Mouse (Mus musculus) macrophage (primary cell): Measurements from ENCODE around the gene Tbl1xr1. TPM values are rescaled to one million over a fixed set of nuclear protein-coding genes. Genes with fewer than 3 reads are reported as not detected.

Experiments used
- H3K27ac ChIP-seq: fragments of 350-480 bp; formaldehyde crosslinking; 2 replicates; pipeline ENCODE4 v1.9.0; 2021
- H3K36me3 ChIP-seq: fragments of 350-480 bp; formaldehyde crosslinking; 2 replicates; pipeline ENCODE4 v1.9.0; 2021; ENCODE audit errors: inconsistent target
- H3K4me3 ChIP-seq: fragments of 350-480 bp; formaldehyde crosslinking; 2 replicates; pipeline ENCODE4 v1.9.0; 2021; ENCODE audit errors: inconsistent target
- H3K79me2 ChIP-seq: fragments of 350-480 bp; formaldehyde crosslinking; 2 replicates; pipeline ENCODE4 v1.9.0; 2021; ENCODE audit errors: inconsistent target
- WGBS: methylation state at CpG from one replicate; pipeline ENCODE4 v1.1.7; 2026; ENCODE audit warnings: inconsistent platforms; ENCODE audit not compliant: missing documents; 5-methylcytosine and 5-hydroxymethylcytosine counted together
- polyA plus RNA-seq: library from polyadenylated mRNA; stranded (reverse); fragments of 250-400 nt; gene quantifications from 3 replicates; pipeline ENCODE4 v1.2.4, GENCODE M21; 2018; ENCODE audit warnings: inconsistent platforms

Gene Tbl1xr1
- polyA plus RNA-seq, 1 experiment from 2014 or later: 19.1 TPM

DNA sequence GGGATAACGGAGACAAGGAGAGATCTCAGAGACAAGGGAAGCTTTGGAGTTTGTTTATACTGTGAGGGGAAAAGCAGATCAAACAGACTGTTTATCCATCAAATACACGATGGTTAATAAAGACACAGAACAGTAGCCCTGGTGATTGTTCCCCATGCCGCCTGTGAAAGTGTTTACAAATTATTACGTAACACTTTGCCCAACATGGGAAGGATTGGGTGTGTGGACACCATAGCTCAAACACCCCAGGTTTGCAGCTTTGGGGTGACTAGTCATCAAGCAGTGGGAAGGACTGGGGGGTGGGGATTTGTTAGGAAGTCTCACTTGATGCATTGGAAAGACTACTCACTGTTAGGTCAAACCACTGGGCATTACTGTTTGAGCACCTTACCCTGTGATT lies 103.6 kb downstream of the Tbl1xr1 start:
- no peaks in the 10 kb centered on the region for H3K36me3 ChIP-seq
- peaks cover 74% of the 10 kb centered on the region for H3K79me2 ChIP-seq
- no peak overlapping the region for H3K4me3 ChIP-seq
- WGBS: 68% methylated on average over 3 of the region's 4 CpGs
- no peak overlapping the region for H3K27ac ChIP-seq

- no peaks in the 10 kb centered on the region for H3K36me3 ChIP-seq
- no peak overlapping the region for H3K27ac ChIP-seq
- WGBS: 100% methylated on average over 2 of the region's 2 CpGs
- H3K4me3 ChIP-seq: no peak overlapping the region
- H3K79me2 ChIP-seq: peaks cover 73% of the 10 kb centered on the region
Observed at GRCm38 (mm10) chr3:22181026-22181425, 104.6 kb downstream of the Tbl1xr1 start.

- Histone ChIP-seq H3K4me3 (no peak overlapping the region), H3K36me3 (peaks cover 4% of the 10 kb centered on the region; the same call in 1 of the 2 replicates), H3K79me2 (peaks cover 45% of the 10 kb centered on the region; the same call in 1 of the 2 replicates), H3K27ac (no peak overlapping the region)
- WGBS: 86% methylated on average over 4 of the region's 4 CpGs
Observed at GRCm38 (mm10) chr3:22185265-22185664, 108.8 kb downstream of the Tbl1xr1 start.

DNA sequence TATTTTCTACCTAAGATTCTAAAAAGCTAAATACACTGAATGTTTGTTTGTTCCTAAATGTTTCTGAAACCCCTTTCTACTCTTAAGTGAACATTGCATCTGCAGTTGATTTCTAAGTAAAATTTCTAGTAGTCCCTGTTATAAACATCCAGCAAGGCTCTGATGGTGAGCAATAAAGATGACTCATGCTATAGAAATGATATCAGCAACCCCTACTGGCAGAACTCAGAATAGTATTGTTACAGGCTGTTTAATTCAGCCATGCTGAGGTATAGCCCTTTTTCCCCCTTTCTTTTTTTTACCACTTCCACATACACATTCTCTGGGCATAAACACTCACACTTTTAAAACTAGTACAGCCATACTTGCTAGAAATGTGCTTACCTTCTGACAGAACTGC lies 114.0 kb downstream of the Tbl1xr1 start:
- Histone ChIP-seq H3K36me3 (peaks cover 55% of the 10 kb centered on the region), H3K27ac (no peak overlapping the region), H3K4me3 (no peak overlapping the region), H3K79me2 (peaks cover 17% of the 10 kb centered on the region; the same call in 1 of the 2 replicates)

- Histone ChIP-seq H3K27ac (no peak overlapping the region), H3K36me3 (peaks cover 75% of the 10 kb centered on the region), H3K79me2 (peaks cover under 1% of the 10 kb centered on the region; the same call in 1 of the 2 replicates), H3K4me3 (no peak overlapping the region)
- WGBS: 97% methylated on average over 5 of the region's 5 CpGs
Observed at GRCm38 (mm10) chr3:22192931-22193330, 116.5 kb downstream of the Tbl1xr1 start.

GRCm38 (mm10) chr3:22194185-22194856 lies 117.9 kb downstream of the Tbl1xr1 start:
- Histone ChIP-seq H3K4me3 (no peak overlapping the region), H3K36me3 (peaks cover 85% of the 10 kb centered on the region), H3K27ac (no peak overlapping the region), H3K79me2 (no peaks in the 10 kb centered on the region)
- 91% methylated on average over 7 of the region's 7 CpGs for WGBS

DNA sequence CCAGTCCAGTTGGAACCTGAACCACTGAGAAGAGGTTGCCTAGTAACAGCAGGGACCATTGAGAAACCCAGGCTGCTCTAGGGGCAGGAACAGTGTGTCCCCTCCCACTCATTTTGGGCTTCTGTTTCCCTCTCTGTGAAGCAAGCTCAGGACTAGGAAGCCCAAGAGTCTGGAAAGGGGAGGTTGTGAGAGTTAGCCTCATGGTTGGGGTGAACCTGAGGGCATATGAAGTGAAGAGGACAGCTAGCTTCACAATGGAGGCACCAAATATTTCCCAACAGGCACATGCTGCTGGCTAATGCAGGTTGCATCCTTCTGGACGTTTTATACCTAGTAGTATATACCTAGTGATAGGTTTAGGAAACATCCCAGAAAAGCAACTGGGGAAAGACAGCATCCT lies 122.3 kb downstream of the Tbl1xr1 start:
- Histone ChIP-seq H3K79me2 (no peaks in the 10 kb centered on the region), H3K36me3 (peaks cover 84% of the 10 kb centered on the region), H3K27ac (no peak overlapping the region), H3K4me3 (no peak overlapping the region)
- 100% methylated on average over 1 of the region's 1 CpGs for WGBS

GRCm38 (mm10) chr3:22204186-22204585 lies 127.7 kb downstream of the Tbl1xr1 start:
- 95% methylated on average over 3 of the region's 3 CpGs for WGBS
- no peaks in the 10 kb centered on the region for H3K79me2 ChIP-seq
- H3K27ac ChIP-seq: no peak overlapping the region
- peaks cover 62% of the 10 kb centered on the region for H3K36me3 ChIP-seq
- no peak overlapping the region for H3K4me3 ChIP-seq

- no peak overlapping the region for H3K27ac ChIP-seq
- H3K4me3 ChIP-seq: no peak overlapping the region
- no peaks in the 10 kb centered on the region for H3K36me3 ChIP-seq
- H3K79me2 ChIP-seq: no peaks in the 10 kb centered on the region
- WGBS: 80% methylated on average over 2 of the region's 2 CpGs
Observed at GRCm38 (mm10) chr3:22221557-22221956, 145.1 kb downstream of the Tbl1xr1 start.

- WGBS: 74% methylated on average over 12 of the region's 12 CpGs
- Histone ChIP-seq H3K79me2 (no peaks in the 10 kb centered on the region), H3K27ac (no peak overlapping the region), H3K4me3 (no peak overlapping the region), H3K36me3 (no peaks in the 10 kb centered on the region)
Observed at GRCm38 (mm10) chr3:22222351-22222750, 145.9 kb downstream of the Tbl1xr1 start.

GRCm38 (mm10) chr3:22223023-22223422 lies 146.6 kb downstream of the Tbl1xr1 start:
- Histone ChIP-seq H3K79me2 (no peaks in the 10 kb centered on the region), H3K27ac (no peak overlapping the region), H3K4me3 (no peak overlapping the region), H3K36me3 (no peaks in the 10 kb centered on the region)
- WGBS: 96% methylated on average over 5 of the region's 5 CpGs

DNA sequence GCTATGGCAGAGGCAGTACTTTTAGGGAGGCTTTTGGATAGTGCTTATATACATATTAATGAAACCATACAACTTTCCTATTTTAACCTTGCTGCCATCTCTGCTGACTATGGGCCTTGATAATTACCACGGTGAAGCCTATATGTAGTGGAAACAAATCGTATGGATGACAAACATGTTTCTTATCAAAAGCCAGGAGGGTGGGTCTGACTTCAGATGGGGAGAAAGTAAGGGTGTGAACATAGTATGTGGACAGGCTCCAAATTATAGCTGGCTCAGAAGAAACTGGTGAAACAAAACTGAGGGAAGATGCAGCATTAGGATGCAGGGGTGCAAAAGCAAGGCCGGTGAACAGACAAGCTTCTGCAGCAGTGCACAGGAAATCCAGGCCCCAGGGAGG lies 151.6 kb downstream of the Tbl1xr1 start:
- Histone ChIP-seq H3K36me3 (no peaks in the 10 kb centered on the region), H3K79me2 (no peaks in the 10 kb centered on the region), H3K4me3 (no peak overlapping the region), H3K27ac (no peak overlapping the region)
- WGBS: 94% methylated on average over 3 of the region's 3 CpGs

DNA sequence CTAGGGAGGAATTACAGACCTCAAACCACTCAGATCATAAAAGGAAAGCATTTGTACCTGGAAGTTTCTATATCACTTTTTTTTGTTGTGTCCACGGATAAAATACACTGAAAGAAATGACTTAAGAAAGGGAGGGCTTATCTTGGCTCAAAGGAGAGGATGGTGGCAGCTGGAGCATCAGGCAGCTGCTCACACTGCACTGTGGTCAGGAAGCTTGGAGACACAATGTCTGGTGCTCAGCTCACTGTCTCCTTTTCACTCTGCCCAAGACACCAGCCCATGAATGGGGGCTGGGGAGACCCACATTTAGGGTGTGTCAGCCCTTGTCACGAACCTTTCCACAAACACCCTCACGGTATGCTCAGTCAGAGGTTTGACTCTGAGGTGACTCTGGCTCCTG lies 154.2 kb downstream of the Tbl1xr1 start:
- WGBS: 72% methylated on average over 3 of the region's 3 CpGs
- Histone ChIP-seq H3K4me3 (no peak overlapping the region), H3K79me2 (no peaks in the 10 kb centered on the region), H3K27ac (no peak overlapping the region), H3K36me3 (no peaks in the 10 kb centered on the region)

- no peaks in the 10 kb centered on the region for H3K36me3 ChIP-seq
- WGBS: 72% methylated on average over 16 of the region's 16 CpGs
- H3K4me3 ChIP-seq: no peak overlapping the region
- no peaks in the 10 kb centered on the region for H3K79me2 ChIP-seq
- H3K27ac ChIP-seq: no peak overlapping the region
Observed at GRCm38 (mm10) chr3:22238106-22238900, 161.9 kb downstream of the Tbl1xr1 start.
